Mouse (Mus musculus) layer of hippocampus, postnatal 10 days (tissue): ENCODE results near the gene Tmem41a. TPM values are rescaled to one million over a fixed set of nuclear protein-coding genes. Genes with fewer than 3 reads are reported as not detected.

Experiments used
- DNase-seq, 2 experiments: peaks; one replicate each; pipeline ENCODE4 v3.0.0; 2021; ENCODE audit warnings: low spot score in 2 of 2
- total RNA-seq, 2 experiments: library from RNA; stranded (reverse); gene quantifications; 2 replicates each; pipeline ENCODE4 v1.2.3; 2021

Tmem41a gene
- total RNA-seq, 2 experiments from 2014 or later: 19.3 to 22.1 TPM

DNA sequence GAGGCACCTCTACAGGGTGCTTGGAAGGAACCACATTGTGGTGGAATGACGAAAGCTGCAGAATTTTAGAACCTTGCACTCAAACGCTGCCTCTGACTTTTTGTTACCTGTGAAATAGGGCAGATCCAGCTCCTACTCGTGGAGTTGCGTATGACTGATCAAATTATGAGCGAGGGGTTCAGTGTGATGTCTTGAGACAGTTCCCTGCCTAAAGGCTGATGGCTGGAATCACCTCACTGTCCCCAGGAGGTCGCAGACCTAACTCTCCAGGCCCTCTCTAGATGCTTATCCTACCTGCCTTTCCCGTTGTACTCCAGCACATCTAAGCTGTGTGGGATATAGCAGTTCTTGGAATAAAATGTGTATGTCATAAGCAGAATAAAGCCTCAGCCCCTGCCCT is 41.4 kb downstream of the Tmem41a start:
- no peak for DNase-seq

DNA sequence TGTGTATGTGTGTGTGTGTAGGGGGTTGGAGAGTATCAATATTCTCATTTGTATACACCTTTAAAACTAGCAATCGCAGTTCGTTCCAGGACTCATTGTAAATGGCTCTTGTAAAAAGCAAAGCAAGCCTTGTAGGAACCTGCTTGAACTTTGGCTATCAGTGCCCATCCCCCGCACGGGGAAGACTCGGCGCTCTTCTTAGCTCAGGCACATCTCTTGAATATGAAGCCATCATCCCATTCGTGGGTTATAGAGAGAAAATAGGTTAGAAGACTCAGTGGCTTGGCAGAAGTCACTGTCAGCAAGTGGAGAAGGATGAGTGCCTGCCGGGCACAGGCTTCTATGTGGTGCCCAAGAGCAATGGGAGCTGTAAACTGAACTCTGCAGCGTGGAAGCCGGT is 42.7 kb downstream of the Tmem41a start:
- DNase-seq: no peak

DNA sequence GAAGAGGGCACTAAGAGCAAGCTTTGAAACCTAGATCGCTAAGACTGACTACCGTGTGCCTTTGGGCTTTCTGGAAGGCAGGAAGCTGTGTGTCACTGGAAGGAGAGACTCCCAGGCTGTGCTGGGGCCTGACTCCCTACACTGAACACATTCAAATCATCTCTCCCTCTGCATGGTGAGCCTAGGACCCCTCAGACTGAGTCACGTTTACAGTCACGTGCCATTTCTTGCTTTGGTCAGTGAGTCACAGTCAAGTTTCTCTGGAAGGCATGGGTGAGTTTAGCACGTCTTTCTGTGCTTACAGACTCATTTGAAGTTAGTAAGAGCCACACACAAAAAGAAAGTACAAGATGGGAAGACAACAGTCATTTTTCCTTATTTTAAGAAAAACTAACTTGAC is 46.1 kb downstream of the Tmem41a start:
- DNase-seq: no peak

DNA sequence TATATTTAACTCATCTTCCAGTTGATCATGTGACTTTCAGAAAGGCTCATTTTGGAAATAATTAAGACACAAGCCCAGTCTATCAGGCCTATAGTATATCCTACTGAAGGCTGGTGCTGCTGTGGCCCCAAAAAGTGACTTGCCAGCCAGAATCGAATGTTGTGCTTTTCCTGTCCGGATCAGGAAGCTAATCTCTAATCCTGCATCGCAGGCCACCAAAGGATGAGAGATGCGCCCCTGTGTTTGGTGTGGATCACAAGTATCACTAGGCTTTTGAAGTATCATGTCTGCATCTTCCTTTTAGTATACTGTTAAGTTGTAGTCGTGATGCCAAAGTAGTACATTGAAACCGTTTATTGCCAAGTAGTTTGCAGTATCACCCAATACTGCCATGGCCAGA is 53.5 kb downstream of the Tmem41a start:
- no peak for DNase-seq

DNA sequence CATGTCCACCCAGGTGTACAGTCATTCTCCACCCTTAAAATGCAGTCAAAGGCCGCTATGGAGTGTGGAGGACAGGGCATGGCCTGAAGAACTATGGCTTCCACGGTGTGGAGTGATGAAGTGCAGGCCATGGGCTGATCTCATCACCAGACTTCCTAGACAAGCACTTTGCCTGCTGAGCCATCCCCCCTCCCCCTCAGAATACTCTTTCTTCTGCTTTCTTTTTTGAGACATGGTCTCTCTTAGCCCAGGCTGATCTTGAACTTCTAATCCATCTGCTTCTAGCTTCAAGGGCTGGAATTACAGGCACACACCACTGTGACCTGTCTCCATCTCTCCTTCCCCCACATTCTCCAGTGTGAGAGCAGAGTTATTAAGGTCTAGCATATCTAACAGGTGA is 59.8 kb downstream of the Tmem41a start:
- no peak for DNase-seq

Other genes starting within 250 kb of the Tmem41a start
- 1 to 10 TPM; 1.1 to 1.2 TPM for gene Ehhadh, start 159.7 kb downstream of the Tmem41a start, total RNA-seq
- gene Map3k13, start 153.2 kb downstream of the Tmem41a start, total RNA-seq: 10 to 100 TPM; 13.5 to 15.1 TPM
- gene Liph, start 48.1 kb upstream of the Tmem41a start, total RNA-seq: under 1 TPM; 0.33 to 0.59 TPM
- gene Senp2, start 61.9 kb upstream of the Tmem41a start, total RNA-seq: 10 to 100 TPM; 69.7 to 70.8 TPM
- 1 to 10 TPM in 1 of 2 experiments, under 1 TPM in 1; 0.76 to 1.3 TPM for gene Igf2bp2, start 215.7 kb upstream of the Tmem41a start, total RNA-seq